19 mouse cellular contexts compared by ENCODE assay signal in the genomic region with DNA sequence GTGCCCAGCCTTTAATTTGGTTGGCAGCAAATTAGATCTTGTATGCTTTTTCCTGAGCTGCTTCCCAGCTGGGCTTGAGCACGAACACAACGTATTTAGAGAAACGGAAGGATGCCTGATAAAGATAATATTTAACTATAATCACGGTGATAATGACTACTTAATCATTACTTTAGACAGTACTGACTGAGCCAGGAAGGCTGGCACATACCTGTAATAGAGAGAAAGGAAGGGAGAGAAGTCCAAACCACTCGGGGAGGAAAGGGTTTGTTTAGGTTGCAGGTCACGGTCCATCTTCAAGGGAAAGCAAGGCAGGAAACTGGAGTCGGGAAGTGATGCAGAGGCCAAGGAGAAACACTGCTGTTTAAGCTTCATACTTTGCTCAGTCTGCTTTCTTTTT. TPM values are rescaled to one million over a fixed set of nuclear protein-coding genes. Genes with fewer than 3 reads are reported as not detected.
"Had no signal": no experiment of that assay in that cellular context is flagged by ENCODE, and none has a peak within 500 bp of the region (broad histone marks: within the 10 kb centered on the region; RNA-seq: fewer than 3 reads in every experiment).

No protein-coding gene starts in this region.

- H3K27me3 ChIP-seq: liver, embryonic 13.5 days; liver, embryonic 15.5 days; midbrain, embryonic 13.5 days; midbrain, embryonic 15.5 days; neural tube, embryonic 12.5 days; stomach, embryonic 15.5 days had no signal

- H3K27ac ChIP-seq: liver, embryonic 13.5 days; liver, embryonic 15.5 days; macrophage; midbrain, embryonic 13.5 days; midbrain, embryonic 15.5 days; neural tube, embryonic 12.5 days; stomach, embryonic 15.5 days; stomach, postnatal 0 days had no signal

- H3K4me2 ChIP-seq: liver, embryonic 11.5 days; liver, embryonic 13.5 days; liver, embryonic 15.5 days; midbrain, embryonic 11.5 days; midbrain, embryonic 13.5 days; midbrain, embryonic 15.5 days; neural tube, embryonic 12.5 days; stomach, embryonic 15.5 days had no signal

- H3K4me3 ChIP-seq: liver, embryonic 13.5 days; liver, embryonic 15.5 days; megakaryocyte, embryonic 14.5 days; midbrain, embryonic 13.5 days; midbrain, embryonic 15.5 days; neural tube, embryonic 12.5 days; stomach, embryonic 15.5 days had no signal

- H3K9me3 ChIP-seq: liver, embryonic 13.5 days; liver, embryonic 15.5 days; midbrain, embryonic 13.5 days; midbrain, embryonic 15.5 days; neural tube, embryonic 12.5 days; stomach, embryonic 15.5 days had no signal

- H3K36me3 ChIP-seq: liver, embryonic 13.5 days; liver, embryonic 15.5 days; midbrain, embryonic 13.5 days; midbrain, embryonic 15.5 days; neural tube, embryonic 12.5 days; stomach, embryonic 15.5 days had no signal

- DNase-seq: liver, embryonic 13.5 days; liver, postnatal 0 days; right cerebral cortex, postnatal 14 days; thymus, adult 2 months; thymus, postnatal 25 days; thymus, postnatal 4 days had no signal

- H3K9ac ChIP-seq: liver, embryonic 13.5 days; liver, embryonic 15.5 days; liver, postnatal 0 days; midbrain, embryonic 13.5 days; midbrain, embryonic 15.5 days; neural tube, embryonic 12.5 days; stomach, embryonic 15.5 days had no signal

- ATAC-seq: liver, postnatal 0 days; midbrain, embryonic 13.5 days; midbrain, embryonic 15.5 days had no signal

- H3K4me1 ChIP-seq: liver, embryonic 15.5 days; midbrain, embryonic 15.5 days; neural tube, embryonic 12.5 days; stomach, embryonic 15.5 days had no signal

RNA-seq across cellular contexts. Expression of gene Gxylt2, which starts 11.6 kb away (rescaled TPM):
- total RNA-seq: megakaryocyte progenitor cell, adult 5-6 weeks; monocyte, adult 5-6 weeks; neutrophil, adult 5-6 weeks had no signal
- polyA plus RNA-seq: macrophage had no signal
